Mouse (Mus musculus) ES-E14 (cell line): ENCODE results near the gene Ankrd11.

Experiments used
- HCFC1 ChIP-seq: IDR thresholded peaks from 2 replicates; pipeline ENCODE4 v1.6.1; 2012; ENCODE audit warnings: low read length, inconsistent platforms, borderline replicate concordance; ENCODE audit not compliant: insufficient read depth
- ZNF384 ChIP-seq: IDR thresholded peaks from 2 replicates; pipeline ENCODE4 v1.6.1; 2012; ENCODE audit warnings: low read depth, low read length, inconsistent platforms

GRCm38 (mm10) chr8:122955997-122956396 lies 86.1 kb downstream of the Ankrd11 start:
- TF ChIP-seq HCFC1 (no peak), ZNF384 (no peak)
